Mouse (Mus musculus) bone marrow macrophage, adult 2 months (primary cell): ENCODE measurements around the gene H2al2a. TPM values are rescaled to one million over a fixed set of nuclear protein-coding genes. Genes with fewer than 3 reads are reported as not detected.

Experiments used
- H3K27ac ChIP-seq: 2 replicates; pipeline ENCODE4 v1.5.1; 2012; ENCODE audit warnings: low read depth, low read length; ENCODE audit not compliant: insufficient read depth
- H3K4me1 ChIP-seq: 2 replicates; pipeline ENCODE4 v1.6.1; 2012; ENCODE audit warnings: low read length; ENCODE audit not compliant: control insufficient read depth, insufficient read depth
- H3K4me3 ChIP-seq: 2 replicates; pipeline ENCODE4 v1.5.1; 2012; ENCODE audit warnings: mild to moderate bottlenecking, low read length, moderate library complexity; ENCODE audit not compliant: insufficient read depth
- CTCF ChIP-seq: IDR thresholded peaks from 2 replicates; pipeline ENCODE4 v1.5.1; 2012; ENCODE audit warnings: low read depth, mild to moderate bottlenecking, low read length, moderate library complexity
- POLR2A ChIP-seq: IDR thresholded peaks from 2 replicates; pipeline ENCODE4 v1.6.1; 2012; ENCODE audit warnings: mild to moderate bottlenecking, low read depth, low read length, borderline replicate concordance
- polyA plus RNA-seq: library from polyadenylated mRNA; stranded (reverse); fragments of >200 nt; gene quantifications from 2 replicates; pipeline ENCODE4 v1.2.4, GENCODE M21; 2012; ENCODE audit not compliant: missing spikeins, insufficient read depth, insufficient read length

The H2al2a gene
- polyA plus RNA-seq, result not detected in 2 replicates

GRCm38 (mm10) chr2:17996858-17997257 is at the start of gene H2al2a:
Gene H2al2a, minus strand, starts transcription at chr2:17996958.
- Histone ChIP-seq H3K4me1 (no peaks in the 10 kb centered on the region), H3K4me3 (no peak within 1 kb of the TSS), H3K27ac (no peak within 1 kb of the TSS)
- TF ChIP-seq POLR2A (no peak), CTCF (no peak)

- TF ChIP-seq POLR2A, result no peak
- H3K27ac ChIP-seq, result no peak overlapping the region
- no peaks in the 10 kb centered on the region for H3K4me1 ChIP-seq
- H3K4me3 ChIP-seq, result peak overlapping the region; percentile 50; the same call in 1 of the 2 replicates
Measured at GRCm38 (mm10) chr2:18046186-18046585, 49.4 kb upstream of the H2al2a start.

- TF ChIP-seq CTCF, result no peak
- TF ChIP-seq POLR2A, result no peak
- Histone ChIP-seq H3K4me1 (no peaks in the 10 kb centered on the region), H3K27ac (no peak overlapping the region), H3K4me3 (no peak overlapping the region)
Measured at GRCm38 (mm10) chr2:18045781-18046181, 49.0 kb upstream of the H2al2a start.

GRCm38 (mm10) chr2:18045143-18045780 is 48.5 kb upstream of the H2al2a start:
- TF ChIP-seq POLR2A (no peak), CTCF (no peak)
- H3K27ac ChIP-seq, result no peak overlapping the region
- H3K4me3 ChIP-seq, result no peak overlapping the region
- no peaks in the 10 kb centered on the region for H3K4me1 ChIP-seq

- H3K4me3 ChIP-seq, result no peak overlapping the region
- H3K27ac ChIP-seq, result no peak overlapping the region
- no peaks in the 10 kb centered on the region for H3K4me1 ChIP-seq
- no peak for TF ChIP-seq POLR2A
- no peak for TF ChIP-seq CTCF
Measured at GRCm38 (mm10) chr2:18041199-18041885, 44.6 kb upstream of the H2al2a start.

- no peaks in the 10 kb centered on the region for H3K4me1 ChIP-seq
- H3K4me3 ChIP-seq, result no peak overlapping the region
- no peak overlapping the region for H3K27ac ChIP-seq
- TF ChIP-seq CTCF, result no peak
- no peak for TF ChIP-seq POLR2A
Measured at GRCm38 (mm10) chr2:18040347-18041160, 43.8 kb upstream of the H2al2a start.

GRCm38 (mm10) chr2:18039566-18040290 is 43.0 kb upstream of the H2al2a start:
- Histone ChIP-seq H3K27ac (no peak overlapping the region), H3K4me1 (no peaks in the 10 kb centered on the region), H3K4me3 (no peak overlapping the region)
- TF ChIP-seq CTCF (no peak), POLR2A (no peak)

- Histone ChIP-seq H3K4me1 (no peaks in the 10 kb centered on the region), H3K27ac (no peak overlapping the region), H3K4me3 (no peak overlapping the region)
- TF ChIP-seq CTCF (no peak), POLR2A (no peak)
Measured at GRCm38 (mm10) chr2:18038895-18039371, 42.2 kb upstream of the H2al2a start.

GRCm38 (mm10) chr2:18038141-18038752 is 41.5 kb upstream of the H2al2a start:
- H3K4me3 ChIP-seq, result no peak overlapping the region
- TF ChIP-seq CTCF (no peak), POLR2A (no peak)
- H3K4me1 ChIP-seq, result no peaks in the 10 kb centered on the region
- no peak overlapping the region for H3K27ac ChIP-seq
